Mouse (Mus musculus) heart, embryonic 10.5 days (tissue): ENCODE results near the gene Smurf1. TPM values are rescaled to one million over a fixed set of nuclear protein-coding genes. Genes with fewer than 3 reads are reported as not detected.
A peak's percentile ranks its signal among the peaks of the same experiment; 100 is the strongest.

Experiments
- DNase-seq: peaks from one replicate; pipeline ENCODE4 v3.0.0-alpha.2; 2017; ENCODE audit warnings: low spot score
- H3K27ac ChIP-seq: fragments of 300-500 bp; sonication (generic); 2 replicates; pipeline ENCODE4 v1.5.1; 2016; ENCODE audit warnings: mild to moderate bottlenecking
- H3K27me3 ChIP-seq: fragments of 300-500 bp; sonication (generic); 2 replicates; pipeline ENCODE4 v1.6.1; 2016; ENCODE audit warnings: mild to moderate bottlenecking; ENCODE audit not compliant: poor library complexity, insufficient read depth, severe bottlenecking
- H3K36me3 ChIP-seq: fragments of 300-500 bp; sonication (generic); 2 replicates; pipeline ENCODE4 v1.6.1; 2016; ENCODE audit warnings: mild to moderate bottlenecking, moderate library complexity
- H3K4me1 ChIP-seq: fragments of 300-500 bp; sonication (generic); 2 replicates; pipeline ENCODE4 v1.6.1; 2016; ENCODE audit warnings: mild to moderate bottlenecking
- H3K4me3 ChIP-seq: fragments of 300-500 bp; sonication (generic); 2 replicates; pipeline ENCODE4 v1.5.1; 2016; ENCODE audit warnings: mild to moderate bottlenecking, moderate library complexity
- H3K9me3 ChIP-seq: fragments of 300-500 bp; sonication (generic); 2 replicates; pipeline ENCODE4 v1.6.1; 2016; ENCODE audit warnings: mild to moderate bottlenecking, moderate library complexity
- WGBS: fragments of 180-500 bp; shearing (Covaris S2); methylation state at CpG from one replicate; pipeline ENCODE4 v1.1.7; 2016; 5-methylcytosine and 5-hydroxymethylcytosine counted together
- polyA plus RNA-seq: library from polyadenylated mRNA; unstranded; fragments of >200 nt; fragmentation: Nextera tagmentation; extraction: Ambion mirVana; gene quantifications from 2 replicates; pipeline ENCODE4 v1.2.1, GENCODE M21; 2016

Smurf1 gene
- polyA plus RNA-seq, 1 experiment from 2014 or later: 16.1 TPM

GRCm38 (mm10) chr5:144983227-144983626 is 17.6 kb upstream of the Smurf1 start:
- Histone ChIP-seq H3K27me3 (no peaks in the 10 kb centered on the region), H3K4me1 (peaks cover 10% of the 10 kb centered on the region), H3K27ac (no peak overlapping the region), H3K4me3 (no peak overlapping the region), H3K9me3 (peaks cover 3% of the 10 kb centered on the region; the same call in 1 of the 2 replicates), H3K36me3 (no peaks in the 10 kb centered on the region)
- no peak for DNase-seq
- 89% methylated on average over 3 of the region's 3 CpGs for WGBS

- Histone ChIP-seq H3K9me3 (peaks cover 3% of the 10 kb centered on the region; the same call in 1 of the 2 replicates), H3K27ac (no peak overlapping the region), H3K27me3 (no peaks in the 10 kb centered on the region), H3K4me3 (no peak overlapping the region), H3K36me3 (no peaks in the 10 kb centered on the region), H3K4me1 (peaks cover 9% of the 10 kb centered on the region)
- WGBS: 83% methylated on average over 6 of the region's 6 CpGs
- DNase-seq: no peak
Measured at GRCm38 (mm10) chr5:144979110-144979509, 13.5 kb upstream of the Smurf1 start.

DNA sequence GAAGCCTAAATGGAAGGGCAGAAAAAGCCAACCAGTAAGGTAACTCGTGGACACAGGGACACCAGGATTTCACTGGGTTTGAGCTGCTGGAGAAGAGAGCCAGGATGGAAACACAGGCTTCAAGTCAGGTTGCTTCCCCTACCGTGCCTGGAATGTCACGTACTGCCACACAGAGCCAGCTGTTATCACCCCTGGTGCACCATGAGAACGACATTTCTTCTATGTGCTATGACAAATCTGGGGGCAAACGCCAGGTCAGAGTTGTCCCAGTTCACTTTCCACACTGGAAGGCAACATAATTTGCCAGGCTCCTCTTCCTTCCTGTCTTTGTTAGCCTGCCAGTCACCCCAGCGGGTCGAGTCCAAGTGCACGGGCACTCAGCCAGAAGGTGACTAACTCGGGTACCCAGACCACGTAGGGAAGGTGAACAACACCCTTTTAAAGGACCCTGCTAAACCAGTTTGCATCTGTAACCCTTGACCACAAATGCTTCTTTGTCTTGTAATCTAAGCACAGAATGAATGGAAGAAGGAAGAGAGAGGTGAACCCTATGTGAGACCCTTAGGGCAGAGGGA is 13.0 kb upstream of the Smurf1 start:
- H3K9me3 ChIP-seq: no peaks in the 10 kb centered on the region
- no peaks in the 10 kb centered on the region for H3K27me3 ChIP-seq
- H3K4me1 ChIP-seq: peaks cover 9% of the 10 kb centered on the region
- H3K36me3 ChIP-seq: no peaks in the 10 kb centered on the region
- DNase-seq: no peak
- WGBS: 60% methylated on average over 10 of the region's 10 CpGs
- no peak overlapping the region for H3K4me3 ChIP-seq
- no peak overlapping the region for H3K27ac ChIP-seq

DNA sequence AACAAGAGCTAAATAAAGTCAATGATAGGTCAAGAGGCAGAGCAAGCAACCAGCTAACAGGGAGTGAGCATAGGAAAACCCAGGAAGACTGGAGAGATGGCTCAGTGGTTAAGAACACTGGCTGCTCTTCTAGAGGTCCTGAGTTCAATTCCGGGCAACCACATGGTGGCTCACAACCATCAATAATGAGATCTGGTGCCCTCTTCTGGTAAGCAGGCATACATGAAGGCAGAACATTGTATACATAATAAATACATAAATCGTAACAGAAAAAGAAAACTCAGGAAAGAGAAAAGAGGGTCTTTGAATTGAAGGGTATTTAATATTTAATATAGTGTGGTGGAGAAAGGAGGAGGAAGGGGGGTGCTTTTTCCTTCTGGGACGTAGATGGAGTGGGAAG is 5.6 kb upstream of the Smurf1 start:
- Histone ChIP-seq H3K9me3 (no peaks in the 10 kb centered on the region), H3K4me1 (0 out of 2 replicates have a peak, but pooled peaks cover under 1% of the 10 kb centered on the region), H3K4me3 (no peak overlapping the region), H3K27me3 (peaks cover 21% of the 10 kb centered on the region), H3K36me3 (no peaks in the 10 kb centered on the region), H3K27ac (no peak overlapping the region)
- DNase-seq: no peak
- WGBS: 87% methylated on average over 3 of the region's 3 CpGs

DNA sequence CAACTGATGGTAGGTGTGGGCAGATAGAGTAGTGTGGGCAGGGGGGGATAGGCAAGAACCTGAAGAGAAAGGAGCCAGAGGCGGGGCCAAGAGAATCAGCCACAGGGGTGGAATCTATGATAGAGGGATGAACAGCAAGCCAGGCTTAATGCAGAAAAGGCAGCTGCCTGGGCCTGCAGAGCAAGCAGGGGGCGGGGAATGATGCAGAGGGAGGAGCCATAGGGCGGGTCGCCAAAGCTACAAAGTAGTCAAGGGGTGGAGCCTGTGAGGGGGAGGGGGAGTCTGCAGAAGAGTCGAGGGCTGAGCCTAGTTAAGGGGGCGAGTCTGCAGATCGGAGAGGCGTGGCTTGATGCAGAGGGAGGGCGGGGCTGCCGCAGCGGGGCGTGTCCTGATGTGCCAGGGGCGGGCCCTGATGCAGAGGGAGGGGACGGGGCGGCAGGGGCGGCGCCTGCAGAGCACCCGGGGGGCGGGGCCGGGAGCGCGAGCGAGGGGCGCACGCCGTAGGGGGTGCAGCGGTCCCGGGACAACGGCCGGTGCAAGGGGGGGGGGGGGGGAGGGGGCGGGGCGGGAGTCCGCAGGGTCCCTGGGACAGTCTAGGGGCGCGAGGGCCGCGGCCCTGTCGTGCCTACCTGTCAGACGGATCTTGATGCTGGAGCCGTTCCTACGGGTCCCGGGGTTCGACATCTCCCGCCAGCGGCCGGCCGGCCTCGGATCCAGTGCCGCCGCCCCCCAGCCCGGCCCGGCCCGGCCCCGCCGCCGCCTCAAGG is 592 bp downstream of the Smurf1 start:
- peak; percentile 97 for DNase-seq
- H3K4me3 ChIP-seq: peak overlapping the region; percentile 87
- no peaks in the 10 kb centered on the region for H3K9me3 ChIP-seq
- WGBS: under 1% methylated on average over 29 of the region's 56 CpGs
- peaks cover 50% of the 10 kb centered on the region for H3K4me1 ChIP-seq
- 0 out of 2 replicates have a peak, but pooled peaks cover 5% of the 10 kb centered on the region for H3K36me3 ChIP-seq
- H3K27me3 ChIP-seq: peaks cover 21% of the 10 kb centered on the region
- peak overlapping the region; percentile 97 for H3K27ac ChIP-seq

DNA sequence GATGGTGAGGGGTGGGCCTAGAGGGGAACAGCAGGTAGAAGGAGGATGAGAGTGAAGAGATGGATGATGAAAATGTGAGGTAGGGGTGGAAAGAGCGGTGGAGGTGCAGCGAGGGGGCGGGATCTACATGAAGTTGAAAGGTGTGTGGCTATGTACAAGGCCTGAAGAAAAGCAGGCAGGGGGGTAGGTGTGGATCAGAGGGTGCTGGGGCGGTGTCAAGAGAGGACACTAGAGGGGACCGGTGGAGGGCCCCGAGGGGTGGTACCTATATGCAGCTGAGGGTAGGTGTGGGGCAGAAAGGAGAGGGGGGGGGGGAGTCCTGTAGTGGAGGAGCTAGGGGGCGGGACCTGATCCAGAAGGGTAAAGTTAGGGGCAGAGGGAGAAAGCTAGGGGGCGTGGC is 1.2 kb downstream of the Smurf1 start:
- 15% methylated on average over 8 of the region's 8 CpGs for WGBS
- Histone ChIP-seq H3K4me3 (peak overlapping the region; percentile 87), H3K27me3 (peaks cover 21% of the 10 kb centered on the region), H3K9me3 (no peaks in the 10 kb centered on the region), H3K27ac (peak overlapping the region; percentile 97; the same call in 1 of the 2 replicates), H3K36me3 (0 out of 2 replicates have a peak, but pooled peaks cover 5% of the 10 kb centered on the region), H3K4me1 (peaks cover 54% of the 10 kb centered on the region)
- DNase-seq: no peak

- 0 out of 2 replicates have a peak, but pooled peaks cover 5% of the 10 kb centered on the region for H3K36me3 ChIP-seq
- peak; percentile 86 for DNase-seq
- H3K27ac ChIP-seq: peak overlapping the region; percentile 37
- peaks cover 60% of the 10 kb centered on the region for H3K4me1 ChIP-seq
- H3K4me3 ChIP-seq: peak overlapping the region; percentile 87
- H3K9me3 ChIP-seq: no peaks in the 10 kb centered on the region
- 3% methylated on average over 13 of the region's 13 CpGs for WGBS
- H3K27me3 ChIP-seq: peaks cover 21% of the 10 kb centered on the region
Measured at GRCm38 (mm10) chr5:144963817-144964261, 1.8 kb downstream of the Smurf1 start.

GRCm38 (mm10) chr5:144963401-144963800 is 2.2 kb downstream of the Smurf1 start:
- DNase-seq: no peak
- 40% methylated on average over 3 of the region's 3 CpGs for WGBS
- Histone ChIP-seq H3K4me3 (peak overlapping the region; percentile 87), H3K36me3 (0 out of 2 replicates have a peak, but pooled peaks cover 5% of the 10 kb centered on the region), H3K9me3 (no peaks in the 10 kb centered on the region), H3K4me1 (peaks cover 64% of the 10 kb centered on the region), H3K27ac (peak overlapping the region; percentile 37), H3K27me3 (peaks cover 21% of the 10 kb centered on the region)

GRCm38 (mm10) chr5:144958271-144958670 is 7.4 kb downstream of the Smurf1 start:
- WGBS: 80% methylated on average over 9 of the region's 9 CpGs
- Histone ChIP-seq H3K27ac (no peak overlapping the region), H3K27me3 (no peaks in the 10 kb centered on the region), H3K4me1 (peaks cover 64% of the 10 kb centered on the region), H3K36me3 (0 out of 2 replicates have a peak, but pooled peaks cover 5% of the 10 kb centered on the region), H3K4me3 (no peak overlapping the region), H3K9me3 (no peaks in the 10 kb centered on the region)
- DNase-seq: no peak

DNA sequence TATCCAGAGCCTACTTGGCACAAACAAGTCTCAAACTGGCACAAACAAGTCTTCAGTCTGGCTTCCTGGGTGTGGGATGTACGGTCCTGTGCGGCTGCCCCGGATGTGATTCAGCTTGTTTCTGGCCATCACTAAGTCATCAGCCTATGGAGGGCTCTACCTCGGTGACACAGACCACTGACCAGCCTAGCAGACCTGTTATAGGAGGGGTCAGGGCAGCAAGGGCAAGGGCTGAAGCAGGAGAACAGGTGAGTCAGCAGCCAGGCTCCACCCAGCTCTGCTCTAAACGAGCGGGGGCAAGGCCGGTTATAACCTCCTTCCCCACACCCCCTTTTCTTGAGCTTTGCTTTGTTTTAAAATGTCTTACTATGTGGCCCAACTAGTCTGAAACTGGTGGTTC is 11.2 kb downstream of the Smurf1 start:
- 84% methylated on average over 7 of the region's 7 CpGs for whole genome bisulfite sequencing
- no peak overlapping the region for H3K27ac ChIP-seq
- DNase-seq: no peak

GRCm38 (mm10) chr5:144952592-144952991 is 13.1 kb downstream of the Smurf1 start:
- WGBS: 75% methylated on average over 2 of the region's 2 CpGs
- H3K4me1 ChIP-seq: peaks cover 40% of the 10 kb centered on the region

More for the DNA sequence above, 11.2 kb downstream of the Smurf1 start:
- H3K4me1 ChIP-seq: peaks cover 43% of the 10 kb centered on the region
- no peaks in the 10 kb centered on the region for H3K9me3 ChIP-seq
- H3K27me3 ChIP-seq: no peaks in the 10 kb centered on the region
- no peaks in the 10 kb centered on the region for H3K36me3 ChIP-seq
- no peak overlapping the region for H3K4me3 ChIP-seq

DNA sequence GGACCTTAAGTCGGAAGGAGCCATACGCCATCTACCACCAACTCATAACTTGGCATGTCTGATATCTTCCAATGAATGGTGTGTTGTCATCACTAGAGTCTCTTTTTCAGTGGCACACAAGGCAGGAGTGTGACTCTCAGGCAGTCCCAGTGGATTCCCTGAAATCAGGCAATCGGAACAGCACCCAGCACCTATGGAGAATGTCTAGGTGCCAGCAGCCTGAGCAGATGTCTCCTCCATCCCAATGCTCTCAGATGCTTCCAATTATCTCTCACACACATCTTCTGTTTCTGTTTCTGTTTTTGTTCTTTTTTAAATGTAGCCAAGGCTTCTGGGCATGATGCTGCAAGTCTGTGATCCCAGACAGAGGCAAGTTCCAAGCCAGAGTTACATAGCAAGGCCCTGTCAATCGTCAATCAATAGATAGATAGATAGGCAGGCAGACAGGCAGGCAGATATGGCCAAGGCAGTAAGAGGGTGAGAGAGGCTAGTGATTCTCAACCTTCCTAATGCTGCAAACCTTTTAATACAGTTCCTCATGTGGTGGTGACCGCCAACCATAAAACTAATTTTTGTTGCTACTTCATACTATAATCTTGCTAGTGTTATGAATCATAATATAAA is 15.1 kb downstream of the Smurf1 start:
- Histone ChIP-seq H3K4me3 (no peak overlapping the region), H3K36me3 (no peaks in the 10 kb centered on the region), H3K27me3 (no peaks in the 10 kb centered on the region), H3K4me1 (peaks cover 39% of the 10 kb centered on the region), H3K9me3 (no peaks in the 10 kb centered on the region), H3K27ac (no peak overlapping the region)
- DNase-seq: no peak
- WGBS: 88% methylated on average over 5 of the region's 5 CpGs

More at GRCm38 (mm10) chr5:144952592-144952991, 13.1 kb downstream of the Smurf1 start:
- Histone ChIP-seq H3K9me3 (no peaks in the 10 kb centered on the region), H3K36me3 (no peaks in the 10 kb centered on the region), H3K4me3 (no peak overlapping the region), H3K27me3 (no peaks in the 10 kb centered on the region), H3K27ac (no peak overlapping the region)
- no peak for DNase-seq

GRCm38 (mm10) chr5:144949856-144950255 is 15.8 kb downstream of the Smurf1 start:
- Histone ChIP-seq H3K4me1 (peaks cover 45% of the 10 kb centered on the region), H3K9me3 (no peaks in the 10 kb centered on the region), H3K36me3 (no peaks in the 10 kb centered on the region), H3K27me3 (no peaks in the 10 kb centered on the region), H3K4me3 (no peak overlapping the region), H3K27ac (no peak overlapping the region)
- 81% methylated on average over 4 of the region's 4 CpGs for WGBS
- DNase-seq: no peak
